Mouse (Mus musculus): ENCODE measurements at regions not wholly inside any gene's neighbourhood (a gene's known extent, or its start where the extent isn't known, plus 50 kb on each side); places are given as distances from the start of the nearest gene placed in this dataset.

DNA sequence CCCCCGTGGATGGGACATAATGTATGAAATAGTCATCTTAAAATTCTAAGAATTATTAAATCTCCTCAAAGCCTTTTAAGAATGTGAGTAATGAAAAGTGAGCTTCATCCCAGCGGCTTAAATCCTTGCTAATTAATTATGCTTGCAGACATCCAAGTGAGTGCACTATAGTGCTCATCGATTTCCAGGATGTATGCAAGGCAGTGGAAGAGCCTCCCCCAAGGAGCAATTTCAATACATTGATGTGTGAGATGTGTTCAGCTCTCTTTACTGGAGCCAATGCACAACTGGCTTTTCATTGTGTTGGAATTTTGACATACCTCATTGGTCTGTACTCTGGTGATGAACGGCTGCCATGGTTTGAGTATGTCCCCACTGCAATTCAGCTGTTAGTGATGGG is 231.6 kb downstream of the Med10 start:
- no peaks in the 10 kb centered on the region for H3K4me1 ChIP-seq (ENCODE audit: control insufficient read depth in 1 of 2, insufficient read depth in 2 of 2)
- no peak overlapping the region for H3K4me2 ChIP-seq (ENCODE audit: insufficient read depth, low read depth, poor library complexity, severe bottlenecking)
- in situ Hi-C loops (cut with MboI; ENCODE audit: low pct_ligation_motif_present, low pct_unique_long_range_greater_than_20kb, low sequenced_read_pairs) (no loop called here), dilution Hi-C loops (cut with MboI; ENCODE audit: extremely low pct_ligation_motif_present, extremely low pct_unique_long_range_greater_than_20kb, low sequenced_read_pairs) (no loop called here)
- TF ChIP-seq KAT2A (IDR thresholded peaks at IDR 0.05; ENCODE audit: insufficient replicate concordance, low read length) (no peak), RAD21 (IDR thresholded peaks at IDR 0.05; ENCODE audit: low read depth, low read length) (no peak), POLR2AphosphoS2 (IDR thresholded peaks at IDR 0.05; ENCODE audit: low read depth, low read length) (no peak), E2F4 (IDR thresholded peaks at IDR 0.05; ENCODE audit: insufficient replicate concordance, low read depth, low read length) (no peak), BHLHE40 (IDR thresholded peaks at IDR 0.05; ENCODE audit: low read depth, low read length) (no peak), GABPA (IDR thresholded peaks at IDR 0.05; ENCODE audit: insufficient replicate concordance, low read depth, low read length) (no peak), USF2 (conservative IDR thresholded peaks at IDR 0.05; ENCODE audit: low read depth, low read length) (no peak), ELF1 (IDR thresholded peaks at IDR 0.05; ENCODE audit: low read depth, low read length) (no peak), NELFE (IDR thresholded peaks at IDR 0.05; ENCODE audit: low read depth, low read length) (no peak), NRF1 (IDR thresholded peaks at IDR 0.05; ENCODE audit: low read depth, low read length) (no peak)
- no peaks in the 10 kb centered on the region for H3K27me3 ChIP-seq (replicated peaks)
- no peak for DNase-seq (ENCODE audit: extremely low read depth)
- H3K27ac ChIP-seq (ENCODE audit: insufficient read depth, low read depth) = no peak overlapping the region
- no peak overlapping the region for H3K4me3 ChIP-seq (replicated peaks in 1 of 3; ENCODE audit: low read depth in 2 of 3, low read length in 2 of 3, poor library complexity in 1 of 3)
- peaks cover 69% of the 10 kb centered on the region for H3K9me3 ChIP-seq (replicated peaks; ENCODE audit: low read length)
- H3K36me3 ChIP-seq (replicated peaks in 1 of 2; ENCODE audit: control insufficient read depth in 1 of 2, insufficient read depth in 1 of 2, low read length in 1 of 2) = no peaks in the 10 kb centered on the region
- H3K79me2 ChIP-seq (replicated peaks; ENCODE audit: control insufficient read depth, extremely low read depth, insufficient read depth, poor library complexity, severe bottlenecking) = no peaks in the 10 kb centered on the region
- H3K9ac ChIP-seq (ENCODE audit: insufficient read depth, low read depth) = no peak overlapping the region

DNA sequence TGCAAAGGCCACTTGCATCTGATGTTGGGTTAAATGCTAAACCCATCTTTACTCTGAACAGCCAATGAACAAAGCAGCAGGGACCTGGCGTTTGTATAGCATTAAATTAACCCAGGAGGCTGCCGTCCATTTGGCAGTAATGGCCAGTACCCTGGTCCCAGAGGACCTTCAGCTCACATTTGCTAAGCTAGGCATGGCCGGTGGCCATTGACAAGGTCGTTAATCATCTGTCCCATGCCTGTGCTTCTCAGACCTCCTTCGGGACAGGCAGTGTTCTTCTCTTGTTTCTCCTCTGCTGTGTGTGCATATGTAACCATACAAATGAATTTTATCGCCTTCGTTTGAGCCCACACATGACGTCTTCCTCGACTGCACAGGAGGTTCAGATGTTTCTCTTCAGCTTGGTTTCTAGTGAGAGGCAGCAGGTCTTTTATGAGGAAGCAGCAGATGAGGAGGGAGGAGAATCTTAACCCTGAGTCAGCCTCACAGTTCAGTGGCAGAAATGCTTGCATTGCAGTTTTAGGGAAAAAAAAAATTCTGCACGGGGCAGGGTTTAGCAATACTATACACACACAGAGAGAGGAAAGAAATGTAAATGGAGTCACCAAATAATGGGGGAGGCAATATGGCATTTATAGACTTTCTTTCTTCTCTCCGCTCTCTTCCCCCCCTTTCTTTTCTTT is 235.9 kb downstream of the Med10 start:
- no peaks in the 10 kb centered on the region for H3K4me1 ChIP-seq (ENCODE audit: control insufficient read depth in 1 of 2, insufficient read depth in 2 of 2)
- H3K4me3 ChIP-seq (replicated peaks in 1 of 3; ENCODE audit: low read depth in 2 of 3, low read length in 2 of 3, poor library complexity in 1 of 3) = no peak overlapping the region
- no peak overlapping the region for H3K4me2 ChIP-seq (ENCODE audit: insufficient read depth, low read depth, poor library complexity, severe bottlenecking)
- H3K27me3 ChIP-seq (replicated peaks) = no peaks in the 10 kb centered on the region
- no peak overlapping the region for H3K9ac ChIP-seq (ENCODE audit: insufficient read depth, low read depth)
- in situ Hi-C loops (cut with MboI; ENCODE audit: low pct_ligation_motif_present, low pct_unique_long_range_greater_than_20kb, low sequenced_read_pairs) (no loop called here), dilution Hi-C loops (cut with MboI; ENCODE audit: extremely low pct_ligation_motif_present, extremely low pct_unique_long_range_greater_than_20kb, low sequenced_read_pairs) (no loop called here)
- no peaks in the 10 kb centered on the region for H3K79me2 ChIP-seq (replicated peaks; ENCODE audit: control insufficient read depth, extremely low read depth, insufficient read depth, poor library complexity, severe bottlenecking)
- no peak for DNase-seq (ENCODE audit: extremely low read depth)
- peaks cover 70% of the 10 kb centered on the region for H3K9me3 ChIP-seq (replicated peaks; ENCODE audit: low read length)
- no peak overlapping the region for H3K27ac ChIP-seq (ENCODE audit: insufficient read depth, low read depth)
- TF ChIP-seq E2F4 (IDR thresholded peaks at IDR 0.05; ENCODE audit: insufficient replicate concordance, low read depth, low read length) (no peak), HCFC1 (IDR thresholded peaks at IDR 0.05; ENCODE audit: low read depth, low read length) (no peak), JUND (conservative IDR thresholded peaks at IDR 0.05; ENCODE audit: low read depth, low read length) (no peak), MAFK (IDR thresholded peaks at IDR 0.05; ENCODE audit: insufficient replicate concordance, low read length) (no peak), UBTF (IDR thresholded peaks at IDR 0.05; ENCODE audit: low read depth, low read length) (no peak), USF2 (conservative IDR thresholded peaks at IDR 0.05; ENCODE audit: low read depth, low read length) (no peak), BHLHE40 (IDR thresholded peaks at IDR 0.05; ENCODE audit: low read depth, low read length) (no peak), PAX5 (IDR thresholded peaks at IDR 0.05; ENCODE audit: low read length) (no peak), NRF1 (IDR thresholded peaks at IDR 0.05; ENCODE audit: low read depth, low read length) (no peak), ZNF384 (IDR thresholded peaks at IDR 0.05; ENCODE audit: low read depth, low read length) (no peak)
- no peaks in the 10 kb centered on the region for H3K36me3 ChIP-seq (replicated peaks in 1 of 2; ENCODE audit: control insufficient read depth in 1 of 2, insufficient read depth in 1 of 2, low read length in 1 of 2)
